Mouse (Mus musculus) v-Abl transformed pro-B cells (cell line): ENCODE data around the gene Dnah11.
"Not testable (repeated sequence)": the region's sequence is repeated elsewhere in the genome, so short reads cannot be mapped to it uniquely, and the experiment has no call there.

Source experiments
- in situ Hi-C, 2 experiments: fragments of 400-800 bp; cut with MboI; formaldehyde crosslinking; loops; one replicate each; pipeline ENCODE4 v1.15.1; 2025; ENCODE audit not compliant: unreplicated experiment in 2 of 2

Dnah11 gene

DNA sequence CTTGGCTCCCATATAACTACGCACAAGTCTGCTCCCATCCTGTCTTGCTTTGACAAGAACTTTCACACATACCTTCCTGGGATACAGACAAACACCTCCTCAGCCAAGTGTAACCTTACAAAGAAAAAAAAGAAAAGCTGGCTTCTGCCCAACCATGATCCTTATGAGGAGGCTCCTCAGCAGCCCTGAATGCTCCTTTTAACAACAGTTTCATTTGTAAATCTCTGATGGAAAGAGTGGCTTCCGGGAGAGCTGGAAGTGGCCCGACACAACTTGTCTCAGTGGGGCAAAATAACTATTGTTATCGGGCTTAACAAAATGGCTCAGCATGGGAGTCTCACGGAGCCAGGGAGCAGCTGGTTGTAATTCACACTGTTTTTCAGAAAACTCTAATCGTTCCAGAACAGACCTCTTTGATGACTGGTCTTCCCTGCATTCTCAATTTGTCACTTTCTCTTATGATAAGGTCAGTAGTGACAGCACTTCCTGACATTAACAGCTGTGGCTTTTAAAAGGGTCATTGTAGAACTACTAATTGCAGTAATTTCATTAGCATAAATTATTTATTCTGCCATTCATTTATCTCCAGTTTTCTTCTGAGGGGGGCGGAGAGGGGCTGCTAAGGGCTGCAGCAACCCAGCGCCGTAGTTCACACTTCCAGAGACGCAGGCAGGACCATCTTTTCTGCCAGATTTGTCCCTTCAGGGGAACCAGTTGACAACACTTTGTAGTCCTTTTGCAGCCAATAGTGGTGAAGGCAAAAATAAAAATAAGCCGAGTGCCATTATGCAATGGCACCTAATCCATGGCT lies 209.6 kb downstream of the Dnah11 start:
- in situ Hi-C loops: no loop called here

DNA sequence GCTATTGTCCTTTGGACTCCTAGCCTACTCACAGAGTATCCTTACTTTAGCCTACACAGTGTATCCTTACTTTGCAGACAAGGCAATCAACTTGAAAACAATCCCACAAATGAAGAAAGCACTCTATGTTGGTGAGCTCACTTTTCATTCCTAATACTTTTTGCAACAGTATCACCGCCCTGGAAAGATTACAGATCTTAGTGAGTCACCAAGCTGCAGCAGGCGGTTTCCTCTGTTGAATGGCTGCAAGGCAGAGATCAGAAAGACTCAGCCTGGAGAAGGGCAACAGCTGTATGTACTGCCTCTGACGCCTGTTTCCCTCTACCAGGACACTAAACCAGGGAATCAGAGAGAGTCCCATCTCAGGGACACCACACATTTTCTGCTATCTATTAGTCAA lies 218.5 kb downstream of the Dnah11 start:
- in situ Hi-C loops: no loop called here

DNA sequence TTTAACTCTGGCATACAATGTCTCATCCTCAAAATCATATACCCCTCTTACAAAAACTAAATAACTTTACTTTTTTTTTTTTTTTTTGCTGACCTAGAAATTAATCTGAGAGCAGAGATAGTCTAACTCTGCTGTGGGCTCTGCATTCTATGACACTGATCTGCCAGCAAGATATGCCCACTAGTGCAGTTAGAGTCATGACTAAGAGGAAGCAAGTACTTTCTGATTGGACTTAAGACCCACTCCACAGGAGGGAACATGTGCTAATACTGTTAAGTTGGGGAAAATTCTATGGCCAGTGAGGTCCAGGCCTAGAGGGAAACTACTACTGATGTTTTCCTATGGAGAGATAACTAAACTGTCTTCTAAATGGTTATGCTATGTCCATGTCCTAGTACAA lies 225.1 kb downstream of the Dnah11 start:
- in situ Hi-C loops: no loop called here

DNA sequence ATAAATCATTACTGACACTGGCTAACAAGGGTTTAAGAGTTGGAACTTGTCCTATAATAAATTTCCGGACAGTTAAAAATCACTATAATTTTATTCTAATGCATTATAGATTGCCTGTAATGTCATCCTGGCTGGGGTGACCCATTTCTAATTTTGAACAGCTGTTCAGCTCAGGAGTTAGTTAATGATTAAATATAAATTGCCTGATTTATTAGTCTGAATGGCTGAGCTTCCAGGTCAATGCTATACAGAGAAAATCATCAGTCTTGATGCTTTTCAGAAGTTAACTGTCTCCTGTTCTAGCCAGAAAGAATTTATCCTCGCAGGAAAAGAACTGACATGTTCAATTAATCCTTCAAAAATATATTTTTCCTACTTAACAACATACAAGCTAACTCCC lies 236.1 kb downstream of the Dnah11 start:
- in situ Hi-C loops: no loop called here

DNA sequence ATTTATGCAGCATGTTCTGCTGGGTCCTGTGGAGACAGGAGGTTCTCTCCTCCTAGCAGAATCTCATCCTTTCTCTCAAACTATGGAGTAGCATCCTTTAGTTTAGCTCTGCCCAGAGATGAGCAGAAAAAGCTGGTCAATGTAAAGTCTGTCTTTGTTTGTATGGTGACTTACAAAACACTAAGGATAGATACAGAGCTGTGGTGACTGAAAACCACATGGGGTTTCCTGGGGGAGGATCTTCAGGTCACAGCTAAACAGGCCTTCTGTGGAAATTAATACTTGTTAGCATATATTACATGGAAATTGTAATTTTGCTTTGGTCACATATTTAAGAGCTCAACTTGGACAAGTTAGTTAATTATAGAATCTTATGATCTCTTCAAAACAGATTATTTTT lies 239.6 kb downstream of the Dnah11 start:
- in situ Hi-C loops: no loop called here

DNA sequence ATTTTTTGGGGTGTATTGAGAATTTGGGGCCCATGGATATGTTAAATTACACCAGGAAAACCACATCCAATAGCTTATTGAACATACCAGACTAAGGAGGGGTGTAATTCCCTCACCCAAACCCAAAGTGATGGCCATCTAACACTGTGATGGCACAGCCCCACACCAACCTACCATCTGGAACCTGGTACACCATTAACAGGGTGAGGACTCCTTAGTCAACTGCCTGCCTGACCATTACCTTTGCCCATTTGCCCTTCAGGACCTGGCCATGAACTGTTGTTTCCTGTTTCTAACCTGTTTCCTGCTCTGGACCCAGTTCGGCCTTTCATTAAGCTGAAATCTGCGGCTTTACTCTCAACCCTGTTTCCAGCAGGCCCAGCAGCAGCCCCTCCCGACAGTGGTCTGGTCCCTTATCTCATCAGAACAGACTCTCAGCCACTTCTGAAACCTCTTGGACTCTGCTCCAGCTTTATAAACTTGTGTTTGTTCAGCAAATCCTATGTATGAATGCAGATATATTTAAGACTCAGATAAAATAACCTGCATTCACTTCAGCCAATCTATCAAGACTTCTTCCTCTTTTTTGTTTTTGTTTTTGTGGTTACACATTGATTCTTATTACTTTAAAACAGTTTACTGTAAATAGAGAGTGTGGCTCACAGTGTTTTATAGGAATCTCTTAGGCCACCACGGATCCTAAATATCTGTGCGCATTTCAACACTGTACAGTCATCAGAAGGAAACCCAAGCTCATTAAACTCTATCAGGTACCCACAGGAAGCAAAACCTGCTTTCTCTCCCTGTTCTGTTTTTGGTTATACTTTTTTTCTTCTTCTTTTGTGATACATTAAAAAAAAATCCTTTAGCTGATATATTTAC lies 251.8 kb downstream of the Dnah11 start:
- in situ Hi-C loops: no loop called here

DNA sequence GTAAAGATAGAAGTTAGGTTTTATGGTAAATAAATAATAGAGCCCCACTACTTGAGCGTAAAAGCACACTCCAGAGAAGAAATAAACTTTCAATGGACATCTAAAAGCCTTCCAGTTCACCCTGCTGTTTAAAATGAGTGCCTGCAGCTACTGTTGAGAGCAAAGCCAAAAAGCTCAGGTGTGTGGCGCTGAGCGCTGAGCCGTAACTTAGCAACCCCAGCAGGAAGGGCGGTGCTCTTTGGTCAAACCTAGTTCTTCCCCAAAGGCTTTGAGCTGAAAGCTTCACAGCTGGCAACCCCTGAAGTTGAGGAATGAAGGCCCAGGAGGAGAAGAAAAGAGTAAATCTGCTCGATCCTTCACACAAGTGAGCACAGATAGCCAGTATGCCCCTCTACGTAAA lies 256.9 kb downstream of the Dnah11 start:
- in situ Hi-C loops: no loop called here

DNA sequence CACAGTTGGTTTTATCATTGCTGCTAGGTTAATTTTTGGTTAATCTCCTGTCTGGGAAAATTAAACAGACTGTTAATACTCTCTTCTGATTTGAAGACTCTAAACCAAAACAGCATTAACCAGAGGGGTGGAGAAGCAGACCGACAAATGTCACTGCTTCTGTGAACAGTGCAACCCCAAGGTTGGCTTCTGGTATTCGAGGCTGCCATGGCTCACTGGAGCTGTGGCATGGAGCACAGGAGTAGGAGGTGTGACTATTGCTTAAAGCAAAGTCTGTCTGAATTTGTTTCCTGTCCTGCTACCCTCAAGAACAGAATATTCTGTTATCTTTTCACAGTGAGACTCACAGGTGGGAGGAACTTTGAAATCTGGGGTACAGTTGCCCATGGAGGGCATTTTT lies 260.6 kb downstream of the Dnah11 start:
- in situ Hi-C loops: no loop called here

DNA sequence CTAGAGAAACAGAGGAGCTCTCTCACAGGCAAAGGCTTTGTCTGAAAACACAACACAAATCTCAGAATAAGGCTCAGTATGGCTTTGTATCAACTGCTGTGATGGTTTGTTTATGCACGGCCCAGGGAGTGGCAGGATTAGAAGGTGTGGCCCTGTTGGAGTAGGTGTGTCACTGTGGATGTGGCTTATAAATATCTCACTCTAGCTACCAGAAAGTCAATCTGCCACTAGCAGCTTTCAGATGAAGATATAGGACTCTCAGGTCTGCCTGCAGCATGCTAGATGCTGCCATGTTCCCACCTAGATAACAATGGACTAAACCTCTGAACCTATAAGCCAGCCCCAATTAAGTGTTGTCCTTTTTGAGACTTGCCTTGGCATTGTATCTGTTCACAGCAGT lies 266.8 kb downstream of the Dnah11 start:
- in situ Hi-C loops: no loop called here

DNA sequence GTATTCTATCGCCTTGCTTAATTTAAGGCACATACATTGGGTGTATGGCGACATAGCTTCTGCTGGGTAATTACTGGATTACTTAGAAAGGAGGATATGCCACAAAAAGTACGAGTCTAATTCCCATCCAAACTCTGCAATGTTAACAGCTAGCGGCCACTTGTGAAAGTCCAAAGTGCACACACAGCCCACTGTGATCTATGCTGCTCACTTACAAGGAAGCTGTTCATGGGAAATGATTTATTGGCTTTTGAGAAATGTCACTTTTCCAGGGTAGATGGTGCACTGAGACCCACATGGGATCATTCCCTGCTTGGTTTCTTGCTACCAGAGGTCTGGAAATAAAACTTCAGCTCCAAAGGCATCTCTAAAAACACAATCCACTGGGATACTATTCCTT lies 269.1 kb downstream of the Dnah11 start:
- in situ Hi-C loops: no loop called here

DNA sequence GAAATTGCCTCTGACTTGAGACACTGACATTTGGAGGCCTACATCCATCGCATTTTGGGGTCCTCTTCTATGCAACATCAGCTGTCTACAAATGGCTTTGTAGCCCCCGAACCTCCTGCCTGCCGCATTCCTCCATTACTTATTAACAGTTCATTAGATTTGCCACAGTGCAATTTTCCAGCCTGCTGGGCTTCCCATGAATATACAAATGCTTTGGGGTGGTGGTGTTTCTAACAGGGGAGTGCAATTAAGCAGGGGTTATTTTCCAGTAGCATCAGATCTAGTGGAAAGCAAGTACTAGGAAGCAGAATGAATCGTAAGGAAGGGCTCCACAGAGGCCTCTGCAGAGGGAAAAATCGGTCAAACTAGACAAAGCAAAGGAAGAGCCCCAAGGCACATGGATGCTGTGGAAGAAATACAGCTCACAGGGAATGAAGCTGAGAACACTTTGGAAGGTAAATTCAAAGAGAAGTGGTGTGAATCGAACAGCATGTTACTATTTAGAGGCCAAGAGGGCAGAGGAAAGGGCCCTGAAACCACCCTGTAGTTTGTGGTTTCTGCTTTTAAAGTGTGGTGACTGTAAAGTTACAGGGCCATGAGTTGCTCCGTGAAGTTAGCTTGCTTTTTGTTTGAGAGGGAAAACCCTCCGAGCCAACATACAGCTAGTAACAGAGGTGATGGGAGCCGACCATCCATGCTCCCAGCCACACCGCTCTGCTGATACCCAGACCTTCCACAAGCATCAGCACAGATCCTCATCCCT lies 282.8 kb downstream of the Dnah11 start:
- in situ Hi-C loops: no loop called here

DNA sequence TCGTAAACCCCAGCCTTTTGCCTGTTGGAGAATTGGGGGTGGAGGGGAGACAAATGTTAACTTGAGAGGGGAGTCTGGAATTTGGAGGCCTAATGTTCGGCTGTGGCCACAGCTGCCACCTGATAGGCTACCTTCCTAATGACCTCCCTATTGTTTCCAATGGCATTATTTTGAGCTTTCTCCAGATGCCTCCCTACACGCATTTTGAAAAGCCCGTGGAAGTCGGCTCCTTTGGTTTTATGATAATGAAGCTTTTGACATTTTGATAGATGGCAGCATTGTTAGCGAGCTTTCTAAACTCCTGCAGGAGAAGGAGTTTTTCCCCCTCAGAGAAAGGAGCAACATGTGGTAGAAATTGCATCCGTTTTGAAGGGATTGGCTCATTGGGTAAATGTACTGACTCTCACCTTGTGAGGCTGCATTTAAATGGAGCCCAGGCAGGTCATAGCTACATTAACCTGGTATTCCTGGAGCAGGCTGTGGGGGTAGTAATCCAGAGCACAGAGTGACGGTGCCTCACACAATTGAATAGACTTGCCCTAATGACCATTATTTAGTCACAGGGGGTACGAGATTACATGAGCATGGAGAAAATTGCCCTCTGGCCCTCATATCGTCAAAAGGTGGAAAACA lies 284.1 kb downstream of the Dnah11 start:
- in situ Hi-C loops: no loop called here

DNA sequence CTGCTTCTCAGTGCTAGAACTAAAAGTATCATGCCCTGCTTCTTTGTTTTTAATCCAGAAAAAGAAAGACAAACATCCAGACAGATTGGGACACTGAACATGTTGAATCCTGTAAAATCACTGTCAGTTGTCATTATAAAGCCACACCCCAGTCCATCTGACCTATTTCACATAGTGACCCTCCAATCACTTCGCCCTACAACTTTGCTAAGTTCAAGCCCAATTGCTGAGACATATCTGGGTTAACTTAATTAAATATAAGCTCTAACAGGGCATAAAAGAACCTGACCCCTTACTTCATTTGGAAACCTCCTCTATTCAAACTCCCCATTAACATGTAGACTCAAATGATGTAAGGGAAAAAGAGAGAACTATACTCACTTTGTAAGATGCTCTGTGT lies 287.4 kb downstream of the Dnah11 start:
- in situ Hi-C loops: no loop called here

DNA sequence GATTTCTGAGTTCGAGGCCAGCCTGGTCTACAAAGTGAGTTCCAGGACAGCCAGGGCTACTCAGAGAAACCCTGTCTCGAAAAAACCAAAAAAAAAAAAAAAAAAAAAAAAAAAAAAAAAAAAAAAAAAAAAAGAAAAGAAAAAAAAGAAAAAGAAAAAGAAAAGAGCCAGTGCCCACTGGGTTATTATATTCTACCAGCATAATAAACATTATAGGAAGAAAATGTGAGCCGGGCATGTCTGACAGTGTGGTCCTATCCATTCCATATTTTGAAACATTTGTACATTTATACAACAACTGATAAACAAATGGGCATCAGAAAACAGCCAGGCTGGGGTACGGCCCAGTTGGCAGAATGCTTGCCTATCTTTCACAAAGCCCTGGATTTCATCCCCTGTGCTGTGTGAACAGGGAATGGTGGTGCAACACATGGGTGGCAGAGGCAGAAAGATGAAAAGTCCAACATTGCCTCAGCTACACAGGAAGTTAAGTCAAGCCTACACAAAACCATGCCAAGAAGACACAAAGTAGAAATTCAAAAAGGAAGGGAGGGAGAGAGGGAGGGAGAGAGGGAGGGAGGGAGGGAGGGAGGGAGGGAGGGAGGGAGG lies 293.5 kb downstream of the Dnah11 start:
- in situ Hi-C loops: not testable (repeated sequence)

DNA sequence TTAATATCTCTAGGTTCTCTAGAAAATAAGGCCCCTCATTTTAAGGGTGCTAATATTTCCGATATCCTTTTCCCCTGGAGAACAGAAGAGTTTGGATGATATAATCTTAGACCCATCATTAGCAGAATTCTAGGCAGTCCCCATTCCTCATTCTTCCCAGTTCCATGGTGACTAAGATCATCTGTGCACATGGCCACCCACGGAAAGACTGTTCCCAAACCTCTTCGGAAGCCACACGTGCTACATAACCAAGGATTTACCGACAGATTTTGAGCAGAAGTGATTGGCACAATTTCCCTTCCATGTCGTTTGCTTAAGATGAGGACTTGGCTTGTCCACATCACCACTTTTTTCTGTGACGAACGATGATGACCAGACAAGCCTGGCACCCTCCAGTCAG lies 295.2 kb downstream of the Dnah11 start:
- in situ Hi-C loops: no loop called here

DNA sequence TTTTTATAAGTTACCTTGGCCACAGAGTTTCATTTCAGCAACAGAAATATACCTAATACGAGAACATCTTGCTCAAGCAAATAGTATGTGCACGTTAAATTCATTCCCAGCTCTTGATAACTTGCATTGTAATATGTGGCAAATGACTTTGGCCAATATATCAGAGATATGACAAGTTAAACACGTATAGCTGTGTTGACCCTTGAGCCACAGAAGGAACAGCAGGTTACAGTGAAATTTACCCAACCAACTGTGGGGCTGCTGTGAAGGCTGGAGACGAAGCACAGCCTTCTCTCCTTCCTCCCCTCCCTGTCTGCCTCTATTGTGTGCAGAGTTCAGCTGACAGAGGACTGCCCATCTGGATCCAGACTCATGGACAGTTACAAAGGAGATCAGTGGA lies 297.5 kb downstream of the Dnah11 start:
- in situ Hi-C loops: not testable (repeated sequence)

DNA sequence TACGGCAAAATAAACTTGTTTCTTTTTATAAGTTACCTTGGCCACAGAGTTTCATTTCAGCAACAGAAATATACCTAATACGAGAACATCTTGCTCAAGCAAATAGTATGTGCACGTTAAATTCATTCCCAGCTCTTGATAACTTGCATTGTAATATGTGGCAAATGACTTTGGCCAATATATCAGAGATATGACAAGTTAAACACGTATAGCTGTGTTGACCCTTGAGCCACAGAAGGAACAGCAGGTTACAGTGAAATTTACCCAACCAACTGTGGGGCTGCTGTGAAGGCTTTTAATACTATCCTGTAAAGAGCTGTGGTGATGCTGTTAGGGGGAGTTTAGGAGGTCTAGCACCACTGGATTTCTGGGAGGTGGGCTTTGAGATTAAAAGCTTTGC lies 298.0 kb downstream of the Dnah11 start:
- in situ Hi-C loops: not testable (repeated sequence)

DNA sequence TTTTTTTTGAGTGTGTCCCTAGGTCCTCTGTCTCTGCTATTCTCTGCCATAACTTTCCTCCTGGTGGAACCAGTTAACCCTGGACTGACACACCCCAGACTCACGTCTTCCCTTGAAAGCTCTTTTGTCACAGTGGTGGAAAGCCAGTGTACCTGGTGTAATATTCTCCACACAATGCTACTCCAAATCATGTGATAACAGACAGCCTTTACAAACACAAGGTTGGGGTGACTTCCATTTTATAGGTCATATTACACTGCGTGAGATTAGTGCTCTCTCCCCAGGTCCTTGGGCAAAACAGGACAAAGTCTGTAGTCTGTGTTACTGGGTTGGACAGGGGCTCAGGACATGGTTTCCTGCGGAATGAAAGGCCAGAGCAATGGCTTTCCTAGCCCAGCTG lies 311.4 kb downstream of the Dnah11 start:
- in situ Hi-C loops: no loop called here

DNA sequence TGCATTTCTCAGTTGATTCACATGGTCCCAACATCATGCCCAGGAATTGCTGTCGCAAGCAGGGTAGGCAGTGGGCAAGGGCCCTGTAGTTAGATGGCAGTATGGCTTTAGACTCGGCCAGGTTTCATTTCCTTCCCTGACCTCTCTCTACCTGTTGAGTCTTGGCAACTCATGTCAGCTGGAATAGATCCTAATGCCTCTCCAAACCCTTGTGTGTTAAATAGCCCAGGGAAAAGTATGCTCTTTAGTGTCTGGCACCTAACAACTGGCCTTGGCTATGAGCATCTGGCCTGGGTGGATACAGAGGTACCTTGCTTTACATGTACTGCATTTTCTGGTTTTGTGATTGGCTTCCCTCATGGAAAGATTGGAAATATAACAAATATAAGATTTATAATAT lies 314.2 kb downstream of the Dnah11 start:
- in situ Hi-C loops: no loop called here

DNA sequence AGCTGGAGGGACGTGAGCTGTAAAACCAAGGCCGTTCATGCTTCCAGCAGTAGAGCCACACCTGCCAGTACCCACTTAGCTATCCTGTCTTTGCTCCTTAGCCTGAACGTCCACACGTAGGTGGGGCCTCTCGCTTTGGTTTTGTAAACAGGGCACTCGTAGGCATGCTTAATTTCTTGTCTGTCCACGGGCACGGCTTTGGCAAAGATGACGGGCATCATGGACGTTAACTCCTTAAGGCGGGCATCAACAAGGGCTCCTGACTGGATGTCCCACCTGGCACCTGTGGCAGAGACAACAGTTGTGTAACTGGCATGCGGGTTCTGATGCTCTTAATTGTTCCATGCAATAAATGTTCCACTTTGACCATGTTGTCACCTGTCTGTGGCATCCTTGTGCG lies 320.5 kb downstream of the Dnah11 start:
- in situ Hi-C loops: no loop called here
